Mouse (Mus musculus) ES-Bruce4 (cell line): ENCODE results near the gene Lta. TPM values are rescaled to one million over a fixed set of nuclear protein-coding genes. Genes with fewer than 3 reads are reported as not detected.

Source experiments
- H3K27ac ChIP-seq: 2 replicates; pipeline ENCODE4 v1.5.1; 2012; ENCODE audit warnings: low read length, inconsistent platforms; ENCODE audit not compliant: insufficient read depth
- H3K27me3 ChIP-seq: 2 replicates; pipeline ENCODE4 v1.6.1; 2012; ENCODE audit warnings: mild to moderate bottlenecking, low read length, inconsistent platforms; ENCODE audit not compliant: control insufficient read depth, poor library complexity, insufficient read depth, severe bottlenecking
- H3K36me3 ChIP-seq: 2 replicates; pipeline ENCODE4 v1.6.1; 2012; ENCODE audit warnings: inconsistent platforms, mild to moderate bottlenecking, low read length, moderate library complexity; ENCODE audit not compliant: control insufficient read depth, poor library complexity, insufficient read depth, severe bottlenecking
- H3K4me1 ChIP-seq: one replicate; pipeline ENCODE4 v1.8.1; 2011; ENCODE audit warnings: low read length; ENCODE audit not compliant: control insufficient read depth, insufficient read depth
- H3K4me3 ChIP-seq: 2 replicates; pipeline ENCODE4 v1.5.1; 2011; ENCODE audit warnings: low read depth, mild to moderate bottlenecking, low read length
- H3K9ac ChIP-seq: 2 replicates; pipeline ENCODE4 v1.6.1; 2012; ENCODE audit warnings: low read depth, mild to moderate bottlenecking, inconsistent platforms; ENCODE audit not compliant: poor library complexity, severe bottlenecking
- H3K9me3 ChIP-seq: replicated peaks from 2 replicates; pipeline ENCODE4 v1.6.1; 2012; ENCODE audit warnings: mild to moderate bottlenecking, low read length, inconsistent platforms; ENCODE audit not compliant: control insufficient read depth, poor library complexity, insufficient read depth, severe bottlenecking
- CTCF ChIP-seq: IDR thresholded peaks from one replicate; pipeline ENCODE4 v1.8.1; 2011; ENCODE audit warnings: low read depth, low read length
- EP300 ChIP-seq: IDR thresholded peaks from 2 replicates; pipeline ENCODE4 v1.6.1; 2011; ENCODE audit warnings: low read depth, low read length; ENCODE audit not compliant: insufficient read depth
- POLR2A ChIP-seq: IDR thresholded peaks from one replicate; pipeline ENCODE4 v1.8.1; 2011; ENCODE audit warnings: low read length; ENCODE audit not compliant: insufficient read depth
- polyA plus RNA-seq: library from polyadenylated mRNA; stranded (reverse); fragments of >200 nt; gene quantifications from 2 replicates; pipeline ENCODE4 v1.2.4, GENCODE M21; 2011; ENCODE audit warnings: low read depth; ENCODE audit not compliant: missing spikeins, insufficient read depth, insufficient read length

Gene Lta
- polyA plus RNA-seq, 1 experiment, result not detected

- H3K4me3 ChIP-seq, result peak overlapping the region; percentile 37
- no peak overlapping the region for H3K27ac ChIP-seq
- H3K9me3 ChIP-seq, result no peaks in the 10 kb centered on the region
- no peak for TF ChIP-seq EP300
- no peak for TF ChIP-seq POLR2A
- no peak for TF ChIP-seq CTCF
- peak overlapping the region; percentile 98 for H3K9ac ChIP-seq
- H3K36me3 ChIP-seq, result peaks cover 50% of the 10 kb centered on the region
- H3K27me3 ChIP-seq, result no peaks in the 10 kb centered on the region
- H3K4me1 ChIP-seq, result no peaks in the 10 kb centered on the region
Measured at GRCm38 (mm10) chr17:35162730-35163129, 42.4 kb downstream of the Lta start.

- Histone ChIP-seq H3K9me3 (no peaks in the 10 kb centered on the region), H3K9ac (peak overlapping the region; percentile 98; the same call in 1 of the 2 replicates), H3K36me3 (peaks cover 56% of the 10 kb centered on the region), H3K4me3 (no peak overlapping the region), H3K27me3 (no peaks in the 10 kb centered on the region), H3K27ac (no peak overlapping the region), H3K4me1 (no peaks in the 10 kb centered on the region)
- TF ChIP-seq POLR2A (no peak), CTCF (no peak), EP300 (no peak)
Measured at GRCm38 (mm10) chr17:35162121-35162520, 43.0 kb downstream of the Lta start.

- no peaks in the 10 kb centered on the region for H3K4me1 ChIP-seq
- H3K9me3 ChIP-seq, result no peaks in the 10 kb centered on the region
- H3K9ac ChIP-seq, result no peak overlapping the region
- TF ChIP-seq POLR2A, result no peak
- TF ChIP-seq EP300, result no peak
- TF ChIP-seq CTCF, result no peak
- H3K27ac ChIP-seq, result no peak overlapping the region
- H3K4me3 ChIP-seq, result no peak overlapping the region
- H3K27me3 ChIP-seq, result no peaks in the 10 kb centered on the region
- H3K36me3 ChIP-seq, result peaks cover 63% of the 10 kb centered on the region
Measured at GRCm38 (mm10) chr17:35161421-35161820, 43.7 kb downstream of the Lta start.

GRCm38 (mm10) chr17:35159638-35160037 lies 45.5 kb downstream of the Lta start:
- no peak for TF ChIP-seq CTCF
- no peak for TF ChIP-seq POLR2A
- no peak for TF ChIP-seq EP300
- H3K36me3 ChIP-seq, result peaks cover 80% of the 10 kb centered on the region

GRCm38 (mm10) chr17:35158850-35159593 lies 46.1 kb downstream of the Lta start:
- Histone ChIP-seq H3K9ac (no peak overlapping the region), H3K4me3 (no peak overlapping the region), H3K27ac (no peak overlapping the region), H3K4me1 (no peaks in the 10 kb centered on the region), H3K27me3 (no peaks in the 10 kb centered on the region), H3K36me3 (peaks cover 87% of the 10 kb centered on the region), H3K9me3 (no peaks in the 10 kb centered on the region)
- TF ChIP-seq POLR2A (no peak), CTCF (no peak), EP300 (no peak)

More at GRCm38 (mm10) chr17:35159638-35160037, 45.5 kb downstream of the Lta start:
- no peaks in the 10 kb centered on the region for H3K9me3 ChIP-seq
- H3K4me1 ChIP-seq, result no peaks in the 10 kb centered on the region
- no peak overlapping the region for H3K4me3 ChIP-seq
- H3K9ac ChIP-seq, result no peak overlapping the region
- H3K27ac ChIP-seq, result no peak overlapping the region
- H3K27me3 ChIP-seq, result no peaks in the 10 kb centered on the region

GRCm38 (mm10) chr17:35157661-35158175 lies 47.4 kb downstream of the Lta start:
- H3K9me3 ChIP-seq, result no peaks in the 10 kb centered on the region
- no peak overlapping the region for H3K4me3 ChIP-seq
- no peaks in the 10 kb centered on the region for H3K4me1 ChIP-seq
- no peaks in the 10 kb centered on the region for H3K27me3 ChIP-seq
- H3K9ac ChIP-seq, result no peak overlapping the region
- no peak overlapping the region for H3K27ac ChIP-seq
- peaks cover 99% of the 10 kb centered on the region for H3K36me3 ChIP-seq
- no peak for TF ChIP-seq POLR2A
- no peak for TF ChIP-seq EP300
- no peak for TF ChIP-seq CTCF
